In genomic region chr15:97077665-97078064, GRCm38 (mm10) we compare ENCODE assay signal across 20 mouse cellular contexts. TPM values are rescaled to one million over a fixed set of nuclear protein-coding genes. Genes with fewer than 3 reads are reported as not detected.
"Had no signal": no experiment of that assay in that cellular context is flagged by ENCODE, and none has a peak within 500 bp of the region (broad histone marks: within the 10 kb centered on the region; RNA-seq: fewer than 3 reads in every experiment).

No protein-coding gene starts in this region.

- H3K4me1 ChIP-seq: midbrain, embryonic 13.5 days; midbrain, embryonic 15.5 days; neural tube, embryonic 13.5 days; neural tube, embryonic 15.5 days had no signal

- H3K27me3 ChIP-seq: liver, embryonic 12.5 days; midbrain, embryonic 13.5 days; midbrain, embryonic 15.5 days; neural tube, embryonic 13.5 days; neural tube, embryonic 15.5 days had no signal

- ATAC-seq: liver, embryonic 12.5 days; lung, postnatal 0 days; midbrain, embryonic 13.5 days; midbrain, embryonic 15.5 days had no signal

- H3K9me3 ChIP-seq: liver, embryonic 12.5 days; midbrain, embryonic 10.5 days; midbrain, embryonic 13.5 days; midbrain, embryonic 15.5 days; neural tube, embryonic 13.5 days; neural tube, embryonic 15.5 days had no signal

- H3K4me2 ChIP-seq: liver, embryonic 12.5 days; midbrain, embryonic 13.5 days; midbrain, embryonic 15.5 days; neural tube, embryonic 13.5 days; neural tube, embryonic 15.5 days had no signal

- H3K36me3 ChIP-seq: liver, embryonic 12.5 days; midbrain, embryonic 10.5 days; midbrain, embryonic 13.5 days; midbrain, embryonic 15.5 days; neural tube, embryonic 13.5 days; neural tube, embryonic 15.5 days had no signal

- H3K9ac ChIP-seq: liver, embryonic 12.5 days; liver, embryonic 14.5 days; midbrain, embryonic 13.5 days; midbrain, embryonic 15.5 days; neural tube, embryonic 13.5 days; neural tube, embryonic 15.5 days had no signal

- H3K4me3 ChIP-seq: liver, embryonic 12.5 days; midbrain, embryonic 10.5 days; midbrain, embryonic 13.5 days; midbrain, embryonic 15.5 days; myocyte; neural tube, embryonic 13.5 days; neural tube, embryonic 15.5 days had no signal

- DNase-seq: lung, adult 18-20 months; retina, postnatal 1 day; right cerebral cortex, adult 18-20 months; right cerebral cortex, postnatal 25 days; right cerebral cortex, postnatal 4 days; spleen, adult 18-20 months; thymus, adult 18-20 months; thymus, postnatal 14 days; thymus, postnatal 36 days had no signal

- H3K27ac ChIP-seq: liver, embryonic 12.5 days; liver, embryonic 14.5 days; midbrain, embryonic 10.5 days; midbrain, embryonic 13.5 days; midbrain, embryonic 15.5 days; neural tube, embryonic 13.5 days; neural tube, embryonic 15.5 days had no signal

RNA-seq across cellular contexts. Expression of gene Slc38a4, which starts 21.9 kb away (rescaled TPM):
- total RNA-seq: megakaryocyte, adult 5-6 weeks; megakaryocyte-erythroid progenitor cell, adult 5-6 weeks had no signal
